ENCODE assay signal across 8 mouse cellular contexts in the genomic region with DNA sequence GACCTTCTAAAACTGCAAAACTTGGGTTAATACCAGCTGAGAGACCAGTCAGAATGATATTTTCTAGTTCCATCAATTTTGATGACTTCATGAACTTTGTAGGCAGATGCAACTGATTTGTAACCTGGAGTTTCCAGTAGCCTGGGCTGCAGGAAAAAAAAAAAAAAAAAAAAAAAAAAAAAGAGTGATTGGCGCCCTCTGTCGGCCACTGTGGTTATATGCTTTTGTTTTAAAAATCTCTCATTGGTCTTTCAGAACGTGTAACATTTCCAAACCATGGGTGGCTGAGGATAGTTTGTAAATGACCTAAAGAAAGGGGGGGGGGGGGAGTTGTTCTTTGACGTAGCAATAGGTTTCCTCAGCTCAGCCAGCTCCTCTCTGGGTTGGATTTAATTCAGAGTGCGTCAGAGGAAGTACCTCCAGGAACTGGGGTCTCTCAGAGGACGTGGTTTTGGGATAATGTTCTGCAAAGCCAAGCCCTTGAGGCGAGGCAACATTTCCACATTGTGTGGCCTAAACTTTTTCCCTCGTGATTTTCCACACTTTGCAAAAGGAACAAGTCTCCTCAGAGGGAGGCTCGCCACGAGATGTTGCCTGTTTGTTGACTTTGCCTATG. TPM values are rescaled to one million over a fixed set of nuclear protein-coding genes. Genes with fewer than 3 reads are reported as not detected.
A peak's percentile ranks its signal among the peaks of the same experiment; 100 is the strongest.
DNase-seq lines count a peak whose midpoint lies in the region; ATAC-seq and TF ChIP-seq lines count a peak whose summit lies in the region.

No protein-coding gene starts in this region.

- peaks cover 4% of the 10 kb centered on the region for H3K4me1 ChIP-seq in thymus, adult 2 months (replicated peaks; ENCODE audit: control insufficient read depth, insufficient read depth, low read length)
- H3K4me1 ChIP-seq in heart, embryonic 14.5 days (ENCODE audit: control insufficient read depth in 2 of 2, insufficient read depth in 2 of 2, low read length in 2 of 2), result no peaks in the 10 kb centered on the region; a peak in 1 of 4 replicates
- no peaks in the 10 kb centered on the region for H3K4me1 ChIP-seq in limb, embryonic 15.5 days

- H3K9me3 ChIP-seq in heart, embryonic 14.5 days (ENCODE audit: control insufficient read depth, low read length), result no peaks in the 10 kb centered on the region
- no peaks in the 10 kb centered on the region for H3K9me3 ChIP-seq in limb, embryonic 15.5 days

- WGBS in thymus, adult 2 months, result 7% methylated on average over 10 of the region's 10 CpGs
- WGBS in heart, embryonic 14.5 days, result 37% methylated on average over 10 of the region's 10 CpGs
- WGBS in limb, embryonic 15.5 days, result 34% methylated on average over 10 of the region's 10 CpGs

- H3K27ac ChIP-seq in thymus, adult 2 months (ENCODE audit: control insufficient read depth, insufficient read depth, low read length), result no peak overlapping the region
- H3K27ac ChIP-seq in heart, embryonic 14.5 days (replicated peaks in 1 of 2; ENCODE audit: control insufficient read depth in 1 of 2, insufficient read depth in 1 of 2, low read depth in 2 of 2, low read length in 2 of 2), result no peak overlapping the region
- H3K27ac ChIP-seq in limb, embryonic 15.5 days, result no peak overlapping the region

- no peak for ATAC-seq in heart, embryonic 14.5 days (ENCODE audit: insufficient number of reproducible peaks, insufficient read depth, low FRiP score, low read depth)
- ATAC-seq in limb, embryonic 15.5 days (ENCODE audit: insufficient number of reproducible peaks, low FRiP score, low TSS enrichment, low read depth), result no peak

- no peak for DNase-seq in thymus, adult 2 months
- DNase-seq in thymus, adult 18-20 months, result no peak
- peak; percentile 15 for DNase-seq in cerebellum, adult 9-11 months
- DNase-seq in natural killer cell, adult 2 months (ENCODE audit: low spot score in 2 of 2), result peak; percentile 14 to 24
- no peak for DNase-seq in ovary, postnatal 36 days (ENCODE audit: low spot score)
- DNase-seq in ovary, postnatal 14 days (ENCODE audit: low spot score), result no peak

- no peaks in the 10 kb centered on the region for H3K36me3 ChIP-seq in thymus, adult 2 months (ENCODE audit: control insufficient read depth, insufficient read depth, low read length)
- no peaks in the 10 kb centered on the region for H3K36me3 ChIP-seq in heart, embryonic 14.5 days (ENCODE audit: control insufficient read depth, insufficient read depth, low read length)
- no peaks in the 10 kb centered on the region for H3K36me3 ChIP-seq in limb, embryonic 15.5 days

- TF ChIP-seq POLR2A in thymus, adult 2 months (IDR thresholded peaks at IDR 0.05; ENCODE audit: control insufficient read depth, extremely low read depth, insufficient read depth, low read length, poor library complexity), result no peak

- peak overlapping the region; percentile 27 for H3K4me2 ChIP-seq in heart, embryonic 14.5 days (ENCODE audit: low read length)
- peak overlapping the region; percentile 19; the same call in 1 of the 2 replicates for H3K4me2 ChIP-seq in limb, embryonic 15.5 days

- peak overlapping the region; percentile 29 for H3K4me3 ChIP-seq in thymus, adult 2 months (ENCODE audit: control insufficient read depth, insufficient read depth, low read length)
- no peak overlapping the region for H3K4me3 ChIP-seq in heart, embryonic 14.5 days (ENCODE audit: control insufficient read depth in 1 of 2, insufficient read depth in 1 of 2, low read depth in 1 of 2, low read length in 2 of 2)
- no peak overlapping the region for H3K4me3 ChIP-seq in limb, embryonic 15.5 days

- H3K27me3 ChIP-seq in thymus, adult 2 months (ENCODE audit: control insufficient read depth, insufficient read depth, low read length), result no peaks in the 10 kb centered on the region
- H3K27me3 ChIP-seq in heart, embryonic 14.5 days (ENCODE audit: control insufficient read depth, insufficient read depth, low read length), result no peaks in the 10 kb centered on the region
- no peaks in the 10 kb centered on the region for H3K27me3 ChIP-seq in limb, embryonic 15.5 days

- TF ChIP-seq CTCF in thymus, adult 2 months (IDR thresholded peaks at IDR 0.05; ENCODE audit: borderline replicate concordance, control insufficient read depth, extremely low read depth, insufficient read depth, low read length, poor library complexity), result no peak

- no peak overlapping the region for H3K9ac ChIP-seq in heart, embryonic 14.5 days (ENCODE audit: low read length)
- no peak overlapping the region for H3K9ac ChIP-seq in limb, embryonic 15.5 days

RNA-seq across cellular contexts. Expression of gene Plg, which starts 7.0 kb away (rescaled TPM):
- 0.05 and 2.5 TPM in 2 replicates for polyA plus RNA-seq in thymus, adult 2 months (2012; rRNA removed)
- not detected in 2 replicates for polyA plus RNA-seq in heart, embryonic 14.5 days (2014; fragmentation: Nextera tagmentation; extraction: Ambion mirVana)
- polyA plus RNA-seq in limb, embryonic 15.5 days (2015; fragmentation: Nextera tagmentation; extraction: Ambion mirVana), result 0.07 and 0.70 TPM in 2 replicates

RNA-seq across cellular contexts. Expression of gene Map3k4, which starts 52.8 kb away (rescaled TPM):
- polyA plus RNA-seq in thymus, adult 2 months (2012; rRNA removed), result 27.7 and 43.4 TPM in 2 replicates
- 34.3 and 39.2 TPM in 2 replicates for polyA plus RNA-seq in heart, embryonic 14.5 days (2014; fragmentation: Nextera tagmentation; extraction: Ambion mirVana)
- polyA plus RNA-seq in limb, embryonic 15.5 days (2015; fragmentation: Nextera tagmentation; extraction: Ambion mirVana), result 38.8 and 41.6 TPM in 2 replicates

Comparison
In these comparisons a context has a peak if more than half of its experiments do, and no peak if none do; other contexts are left out.
1. DNase-seq: peak in cerebellum, adult 9-11 months (single experiment) and natural killer cell, adult 2 months (2 of 2); none in thymus, adult 2 months (single experiment), thymus, adult 18-20 months (0 of 2), ovary, postnatal 36 days (single experiment) and ovary, postnatal 14 days (single experiment).